Mouse (Mus musculus): ENCODE measurements around the gene Fsd1. TPM values are rescaled to one million over a fixed set of nuclear protein-coding genes. Genes with fewer than 3 reads are reported as not detected.

The Fsd1 gene
- polyA plus RNA-seq, 1 experiment, result not detected

- H3K27ac ChIP-seq (ENCODE audit: control insufficient read depth, insufficient read depth, low read depth, low read length, poor library complexity), result no peak overlapping the region
- H3K4me1 ChIP-seq (ENCODE audit: control insufficient read depth, insufficient read depth, low read length), result no peaks in the 10 kb centered on the region; the same call in 1 of the 2 replicates
- WGBS, result 71% methylated on average over 4 of the region's 4 CpGs
- H3K4me3 ChIP-seq (replicated peaks; ENCODE audit: control insufficient read depth, low read depth, low read length), result no peak overlapping the region
- TF ChIP-seq CTCF (IDR thresholded peaks at IDR 0.05; ENCODE audit: control insufficient read depth, insufficient read depth, low read length) (no peak), POLR2A (IDR thresholded peaks at IDR 0.05; ENCODE audit: borderline replicate concordance, control insufficient read depth, low read depth, low read length) (no peak)
These were observed 53.0 kb downstream of the Fsd1 start for GRCm38 (mm10) chr17:56039345-56039744.

DNA sequence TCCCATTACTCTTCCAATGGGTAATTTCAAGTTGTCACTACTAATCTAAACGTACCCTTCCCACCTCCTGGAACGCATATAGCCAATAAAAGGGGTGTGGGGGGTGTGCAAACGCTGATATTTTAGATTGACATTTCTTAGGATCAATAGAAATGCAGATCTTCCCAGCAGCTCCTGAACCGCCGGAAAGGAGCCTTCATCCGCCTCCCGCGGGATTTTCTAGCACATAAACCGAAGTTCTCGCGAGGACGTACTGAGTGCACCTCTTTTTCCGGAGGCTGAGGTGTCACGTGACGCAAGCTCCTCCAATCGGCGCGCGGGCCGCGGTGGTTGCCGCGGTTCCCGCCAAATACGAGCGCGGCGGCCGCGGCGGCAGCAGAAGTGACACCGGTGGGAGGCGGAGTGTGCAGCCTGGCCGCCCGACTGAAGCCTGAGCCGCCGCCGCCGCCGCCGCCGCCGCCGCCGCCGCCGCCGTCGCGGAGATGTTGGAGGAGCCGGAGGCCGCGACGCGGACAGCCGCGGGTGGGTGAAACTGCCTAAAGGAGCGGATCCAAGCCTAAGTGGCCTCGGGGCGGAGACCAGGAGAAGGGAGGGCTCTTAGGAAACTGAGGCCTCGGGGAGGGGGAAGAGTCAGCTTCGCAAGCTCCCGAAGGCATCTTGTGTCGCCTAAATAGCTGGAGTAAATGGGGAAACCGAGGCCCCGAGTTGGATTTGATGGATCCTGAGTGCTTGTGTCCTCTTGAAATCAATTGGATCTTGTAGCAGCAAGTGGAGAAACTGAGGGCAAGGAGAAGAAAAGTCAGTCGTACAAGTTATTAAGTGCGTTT is 53.9 kb downstream of the Fsd1 start, which contains the start of gene Chaf1a:
Gene Chaf1a, plus strand, starts transcription at position 410 of the 827 bp plus-strand sequence.
- Histone ChIP-seq H3K4me3 (replicated peaks; ENCODE audit: control insufficient read depth, low read depth, low read length) (peak within 1 kb of the TSS; percentile 76), H3K4me1 (ENCODE audit: control insufficient read depth, insufficient read depth, low read length) (no peaks in the 10 kb centered on the region), H3K27ac (ENCODE audit: control insufficient read depth, insufficient read depth, low read depth, low read length, poor library complexity) (peak within 1 kb of the TSS; percentile 3; the same call in 1 of the 2 replicates)
- WGBS, result under 1% methylated on average over 68 of the region's 68 CpGs
- TF ChIP-seq POLR2A (IDR thresholded peaks at IDR 0.05; ENCODE audit: borderline replicate concordance, control insufficient read depth, low read depth, low read length) (peak; percentile 61; the same call in 1 of the 2 replicates), CTCF (IDR thresholded peaks at IDR 0.05; ENCODE audit: control insufficient read depth, insufficient read depth, low read length) (no peak)

- peak overlapping the region; percentile 3; the same call in 1 of the 2 replicates for H3K27ac ChIP-seq (ENCODE audit: control insufficient read depth, insufficient read depth, low read depth, low read length, poor library complexity)
- TF ChIP-seq POLR2A (IDR thresholded peaks at IDR 0.05; ENCODE audit: borderline replicate concordance, control insufficient read depth, low read depth, low read length) (no peak), CTCF (IDR thresholded peaks at IDR 0.05; ENCODE audit: control insufficient read depth, insufficient read depth, low read length) (no peak)
- no peaks in the 10 kb centered on the region for H3K4me1 ChIP-seq (ENCODE audit: control insufficient read depth, insufficient read depth, low read length)
- H3K4me3 ChIP-seq (replicated peaks; ENCODE audit: control insufficient read depth, low read depth, low read length), result peak overlapping the region; percentile 76
- under 1% methylated on average over 12 of the region's 12 CpGs for WGBS
These were observed 54.5 kb downstream of the Fsd1 start for GRCm38 (mm10) chr17:56040857-56041163.

Other genes with a start within 250 kb of the Fsd1 start
- 1.3 TPM in 2 replicates for gene Adgre4, start 236.5 kb upstream of the Fsd1 start, polyA plus RNA-seq (2011; ENCODE audit: insufficient read depth, insufficient read length, low replicate concordance, missing spikeins)
- not detected in 2 replicates for gene Zfp119a, start 107.6 kb upstream of the Fsd1 start, polyA plus RNA-seq (2011; ENCODE audit: insufficient read depth, insufficient read length, low replicate concordance, missing spikeins)
- gene Zfp959, start 94.4 kb upstream of the Fsd1 start, polyA plus RNA-seq (2011; ENCODE audit: insufficient read depth, insufficient read length, low replicate concordance, missing spikeins), result 4.0 and 8.3 TPM in 2 replicates
- 1.4 TPM in 1 of 2 replicates, not detected in the other for gene Zfp119b, start 37.0 kb upstream of the Fsd1 start, polyA plus RNA-seq (2011; ENCODE audit: insufficient read depth, insufficient read length, low replicate concordance, missing spikeins)
- 8.5 and 34.4 TPM in 2 replicates for gene Ebi3, start 33.9 kb upstream of the Fsd1 start, polyA plus RNA-seq (2011; ENCODE audit: insufficient read depth, insufficient read length, low replicate concordance, missing spikeins)
- 9.3 and 12.3 TPM in 2 replicates for gene Yju2, start 27.4 kb upstream of the Fsd1 start, polyA plus RNA-seq (2011; ENCODE audit: insufficient read depth, insufficient read length, low replicate concordance, missing spikeins)
- gene Shd, start 16.0 kb upstream of the Fsd1 start, polyA plus RNA-seq (2011; ENCODE audit: insufficient read depth, insufficient read length, low replicate concordance, missing spikeins), result 1.6 TPM in 1 of 2 replicates, not detected in the other
- 3.9 and 10.6 TPM in 2 replicates for gene Stap2, start 19.1 kb downstream of the Fsd1 start, polyA plus RNA-seq (2011; ENCODE audit: insufficient read depth, insufficient read length, low replicate concordance, missing spikeins)
- 13.1 and 47.7 TPM in 2 replicates for gene Mpnd, start 19.2 kb downstream of the Fsd1 start, polyA plus RNA-seq (2011; ENCODE audit: insufficient read depth, insufficient read length, low replicate concordance, missing spikeins)
- gene Sh3gl1, start 50.1 kb downstream of the Fsd1 start, polyA plus RNA-seq (2011; ENCODE audit: insufficient read depth, insufficient read length, low replicate concordance, missing spikeins), result 39.9 and 55.5 TPM in 2 replicates
- gene Chaf1a, start 53.9 kb downstream of the Fsd1 start, polyA plus RNA-seq (2011; ENCODE audit: insufficient read depth, insufficient read length, low replicate concordance, missing spikeins), result 55.8 and 73.6 TPM in 2 replicates
- 17.7 and 41.7 TPM in 2 replicates for gene Ubxn6, start 88.5 kb downstream of the Fsd1 start, polyA plus RNA-seq (2011; ENCODE audit: insufficient read depth, insufficient read length, low replicate concordance, missing spikeins)
- 62.0 and 145 TPM in 2 replicates for gene Hdgfl2, start 93.1 kb downstream of the Fsd1 start, polyA plus RNA-seq (2011; ENCODE audit: insufficient read depth, insufficient read length, low replicate concordance, missing spikeins)
- 0.52 and 3.4 TPM in 2 replicates for gene Plin4, start 123.3 kb downstream of the Fsd1 start, polyA plus RNA-seq (2011; ENCODE audit: insufficient read depth, insufficient read length, low replicate concordance, missing spikeins)
- gene Plin5, start 131.1 kb downstream of the Fsd1 start, polyA plus RNA-seq (2011; ENCODE audit: insufficient read depth, insufficient read length, low replicate concordance, missing spikeins), result not detected in 2 replicates
- 22.7 and 50.0 TPM in 2 replicates for gene Lrg1, start 135.5 kb downstream of the Fsd1 start, polyA plus RNA-seq (2011; ENCODE audit: insufficient read depth, insufficient read length, low replicate concordance, missing spikeins)
- gene Sema6b, start 153.8 kb downstream of the Fsd1 start, polyA plus RNA-seq (2011; ENCODE audit: insufficient read depth, insufficient read length, low replicate concordance, missing spikeins), result 3.2 and 3.9 TPM in 2 replicates
- 0.63 and 1.7 TPM in 2 replicates for gene Tnfaip8l1, start 176.0 kb downstream of the Fsd1 start, polyA plus RNA-seq (2011; ENCODE audit: insufficient read depth, insufficient read length, low replicate concordance, missing spikeins)
- gene Mydgf, start 197.4 kb downstream of the Fsd1 start, polyA plus RNA-seq (2011; ENCODE audit: insufficient read depth, insufficient read length, low replicate concordance, missing spikeins), result 12.5 and 25.9 TPM in 2 replicates
- 8.4 and 8.9 TPM in 2 replicates for gene Dpp9, start 232.4 kb downstream of the Fsd1 start, polyA plus RNA-seq (2011; ENCODE audit: insufficient read depth, insufficient read length, low replicate concordance, missing spikeins)

Data from bone marrow, adult 2 months (tissue).